Mouse (Mus musculus) kidney, adult 9 months (tissue): ENCODE measurements at regions not wholly inside any gene's neighbourhood (a gene's known extent, or its start where the extent isn't known, plus 50 kb on each side); places are given as distances from the start of the nearest gene placed in this dataset.
"Not testable (repeated sequence)": the region's sequence is repeated elsewhere in the genome, so short reads cannot be mapped to it uniquely, and the experiment has no call there.

ENCODE experiments used
- DNase-seq: peaks from one replicate; pipeline ENCODE4 v3.0.0; 2022

GRCm38 (mm10) chr12:65325347-65325746 lies 100.0 kb downstream of the Wdr20rt start:
- DNase-seq, result no peak

DNA sequence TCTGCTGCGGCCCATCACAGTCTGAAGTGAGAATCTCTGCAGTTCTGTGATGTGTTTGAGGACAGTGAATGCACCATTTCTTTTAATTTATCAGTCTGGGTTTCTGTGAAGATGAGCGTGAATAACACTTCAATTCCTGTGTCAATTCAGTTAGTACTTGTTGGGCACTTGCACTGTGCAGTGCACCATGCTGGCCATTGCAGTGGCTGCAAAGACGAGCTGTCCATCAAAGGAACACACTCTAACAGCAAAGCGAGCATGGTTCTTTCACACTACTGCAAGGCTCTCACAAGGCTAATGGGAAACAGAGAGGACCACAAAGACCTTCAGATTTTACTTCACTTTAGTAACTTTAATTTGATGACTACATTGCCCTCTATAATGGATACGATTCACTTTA lies 103.2 kb downstream of the Wdr20rt start:
- no peak for DNase-seq

DNA sequence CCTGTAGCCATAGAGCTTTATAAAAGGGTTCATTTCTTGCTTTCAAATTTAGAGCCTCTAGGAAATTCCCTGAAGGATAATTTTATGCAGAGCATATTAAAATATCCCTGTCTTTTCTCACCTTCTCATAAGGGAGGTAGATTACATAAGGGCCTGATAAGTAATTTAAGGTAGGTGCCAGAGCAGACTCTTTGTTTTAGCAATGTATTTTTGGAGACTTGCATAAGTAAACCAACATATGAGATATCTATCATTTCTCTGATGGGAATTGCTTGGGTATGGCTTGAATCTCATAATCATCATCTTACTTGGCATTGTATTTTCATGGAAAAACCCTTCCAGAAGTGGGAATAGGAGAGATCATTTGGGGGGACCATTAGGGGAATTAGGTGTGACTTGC lies 104.4 kb downstream of the Wdr20rt start:
- DNase-seq, result no peak

GRCm38 (mm10) chr12:65340009-65340408 lies 114.7 kb downstream of the Wdr20rt start:
- DNase-seq, result no peak

- no peak for DNase-seq
Observed at GRCm38 (mm10) chr12:65347251-65347650, 121.9 kb downstream of the Wdr20rt start.

- DNase-seq, result no peak
Observed at GRCm38 (mm10) chr12:65349535-65349934, 124.2 kb downstream of the Wdr20rt start.

DNA sequence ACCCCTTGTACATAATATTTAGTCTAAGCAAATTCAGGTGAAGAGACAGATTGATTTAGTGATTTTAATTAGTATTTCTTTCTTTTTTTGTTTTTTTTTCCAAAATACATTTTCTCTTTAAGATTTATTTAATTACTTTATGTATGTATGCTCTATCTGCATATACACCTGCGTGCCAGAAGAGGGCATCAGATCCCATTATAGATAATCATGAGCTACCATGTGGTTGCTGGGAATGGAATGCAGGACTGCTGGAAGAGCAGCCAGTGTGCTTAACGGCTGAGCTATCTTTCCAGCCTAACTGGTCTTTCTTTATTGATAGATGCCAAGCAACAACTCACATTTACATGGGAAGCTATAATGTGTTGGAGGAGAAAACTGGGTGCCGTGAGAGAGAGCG lies 138.9 kb downstream of the Wdr20rt start:
- DNase-seq, result no peak

DNA sequence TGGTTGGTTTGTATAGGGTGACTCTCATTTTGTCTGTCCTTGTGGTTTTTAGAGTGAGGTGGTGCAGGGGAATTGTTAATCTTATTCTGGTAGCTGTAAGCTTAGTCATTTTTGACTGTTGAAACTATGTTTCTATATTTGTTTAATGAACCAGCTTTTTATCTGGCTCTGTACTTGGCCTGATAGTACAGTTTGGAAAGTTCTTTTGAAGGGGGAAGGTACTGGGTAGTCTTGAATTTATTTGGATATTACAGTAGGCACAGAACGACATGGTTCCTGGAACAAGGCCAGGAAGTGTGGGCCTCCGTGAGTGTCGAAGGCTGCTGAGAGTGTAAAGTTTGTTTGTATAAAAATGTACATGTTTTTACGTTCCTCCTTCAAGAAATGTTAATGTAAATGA lies 142.0 kb downstream of the Wdr20rt start:
- DNase-seq, result no peak

DNA sequence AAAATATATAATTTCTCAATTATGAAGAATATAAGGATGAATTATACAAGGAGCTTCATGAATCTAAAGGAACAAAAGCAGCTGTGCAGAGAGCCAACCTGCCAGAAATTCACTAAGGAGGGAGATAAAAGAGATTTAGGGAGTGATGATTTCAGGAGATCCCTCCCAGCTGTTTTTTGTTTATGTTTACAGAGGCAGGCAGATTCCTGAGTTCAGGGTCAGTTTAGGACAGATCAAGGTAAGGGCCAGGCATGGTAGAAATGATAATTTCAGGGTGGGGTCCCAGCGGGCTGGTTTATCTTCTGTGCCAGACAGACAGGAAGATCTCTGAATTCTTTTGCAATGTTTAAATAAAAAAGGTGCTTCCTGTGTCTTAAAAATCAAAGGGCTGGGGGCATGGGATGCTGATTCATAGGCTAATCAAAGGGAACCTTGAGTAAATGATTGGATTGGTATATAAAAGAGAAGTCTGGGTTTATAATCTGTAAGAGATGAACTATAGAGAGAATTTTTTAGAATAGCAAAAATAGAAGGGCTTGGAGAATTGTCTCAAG lies 142.6 kb downstream of the Wdr20rt start:
- DNase-seq, result no peak

GRCm38 (mm10) chr12:65371650-65372049 lies 146.3 kb downstream of the Wdr20rt start:
- no peak for DNase-seq

GRCm38 (mm10) chr12:65379321-65379720 lies 154.0 kb downstream of the Wdr20rt start:
- no peak for DNase-seq

GRCm38 (mm10) chr12:65382118-65382791 lies 156.9 kb downstream of the Wdr20rt start:
- DNase-seq, result no peak

DNA sequence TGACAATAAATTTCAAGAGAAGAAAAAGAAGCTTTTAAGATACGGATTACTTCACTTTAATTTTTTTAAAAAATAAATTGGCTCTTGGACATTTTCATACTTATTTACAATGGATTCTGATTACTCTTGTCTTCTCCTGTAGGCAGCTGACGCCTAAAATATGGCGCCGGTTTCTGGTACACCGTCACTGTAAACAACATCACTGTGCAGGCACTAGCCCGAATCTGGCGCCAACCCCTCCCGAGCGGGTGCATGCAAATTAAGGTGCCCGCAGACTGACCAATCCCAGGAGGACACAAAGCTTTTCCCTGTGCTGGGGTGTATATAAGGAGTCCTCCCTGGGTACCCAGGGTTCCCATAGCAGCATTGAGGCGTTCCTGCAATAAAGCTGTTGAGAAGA lies 157.5 kb downstream of the Wdr20rt start:
- DNase-seq, result not testable (repeated sequence)

DNA sequence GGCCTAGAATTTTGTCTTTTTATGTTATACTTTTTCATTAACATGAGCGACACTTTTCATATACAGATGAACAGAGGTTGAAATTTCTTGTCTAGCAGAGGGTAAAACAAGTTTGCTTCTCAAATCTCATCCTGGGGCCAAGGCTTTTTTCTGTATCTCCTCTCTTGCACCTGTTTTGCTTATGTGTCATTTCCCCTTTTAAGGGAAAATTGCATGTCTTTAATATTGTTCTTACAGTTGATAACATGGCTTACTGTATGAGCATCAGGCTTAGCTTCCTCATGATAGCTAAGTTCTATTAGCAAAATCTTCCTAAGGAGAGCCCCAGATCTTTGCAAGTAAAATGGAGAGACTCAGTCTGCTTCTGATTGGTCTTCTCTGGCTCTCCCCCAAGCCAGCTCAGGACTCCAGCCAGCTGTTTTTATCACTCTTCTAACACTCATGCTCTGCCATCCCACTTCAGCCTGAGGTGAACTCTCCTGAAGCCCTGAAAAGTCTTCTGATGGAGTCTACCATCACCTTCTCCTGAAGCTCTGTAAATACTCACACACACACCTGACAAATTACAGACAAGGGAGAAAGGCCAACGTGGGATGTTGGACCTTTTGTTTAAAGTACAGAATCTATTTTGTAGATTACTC lies 160.8 kb downstream of the Wdr20rt start:
- DNase-seq, result no peak

- DNase-seq, result no peak
Observed at GRCm38 (mm10) chr12:65387042-65387441, 161.7 kb downstream of the Wdr20rt start.

GRCm38 (mm10) chr12:65389512-65389911 lies 164.2 kb downstream of the Wdr20rt start:
- no peak for DNase-seq

GRCm38 (mm10) chr12:65390330-65390729 lies 165.0 kb downstream of the Wdr20rt start:
- no peak for DNase-seq

GRCm38 (mm10) chr12:65401728-65402419 lies 176.6 kb downstream of the Wdr20rt start:
- peak; percentile 33 for DNase-seq

- DNase-seq, result no peak
Observed at GRCm38 (mm10) chr12:65403124-65403523, 177.8 kb downstream of the Wdr20rt start.

GRCm38 (mm10) chr12:65413034-65413700 lies 187.8 kb downstream of the Wdr20rt start:
- no peak for DNase-seq

GRCm38 (mm10) chr12:65414393-65414792 lies 189.1 kb downstream of the Wdr20rt start:
- DNase-seq, result no peak

- no peak for DNase-seq
Observed at GRCm38 (mm10) chr12:65416909-65417308, 191.6 kb downstream of the Wdr20rt start.

GRCm38 (mm10) chr12:65420127-65420526 lies 194.8 kb downstream of the Wdr20rt start:
- no peak for DNase-seq
